Mouse (Mus musculus): ENCODE measurements around the gene Arl15.

DNA sequence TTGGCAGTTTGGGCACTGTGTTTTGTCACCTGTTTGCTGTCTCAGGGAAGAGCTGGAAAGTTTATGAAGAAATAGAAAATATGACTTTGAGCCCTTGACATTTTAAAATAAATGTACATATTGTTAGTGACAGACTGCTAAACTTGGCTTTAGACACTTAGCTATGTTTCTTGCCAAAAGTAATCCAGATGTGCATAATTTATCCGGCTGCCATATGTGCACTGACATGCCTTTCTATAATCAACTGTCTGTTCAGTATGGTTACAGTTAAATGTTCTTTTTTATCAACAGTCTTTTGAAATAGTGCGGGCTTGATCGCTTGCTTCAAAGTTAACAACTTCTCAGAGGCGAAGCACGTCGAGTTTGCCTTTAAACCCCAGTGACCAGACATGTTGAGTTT lies 209.9 kb downstream of the Arl15 start:
- TF ChIP-seq POLR2A (IDR thresholded peaks at IDR 0.05; ENCODE audit: low read depth, low read length) (no peak), CTCF (IDR thresholded peaks at IDR 0.05; ENCODE audit: extremely low read depth, insufficient read depth, insufficient read length, insufficient replicate concordance) (no peak)
